Mouse (Mus musculus) activated CD4-positive, CD25-positive, alpha-beta regulatory T cell, adult 4 months (primary cell): Measurements from ENCODE around the gene Alk. TPM values are rescaled to one million over a fixed set of nuclear protein-coding genes. Genes with fewer than 3 reads are reported as not detected.

Experiments
- ATAC-seq: one replicate; pipeline ENCODE4 v1.8.0; 2017
- polyA plus RNA-seq, 2 experiments: library from polyadenylated mRNA; unstranded; fragments of 100-300 nt; shearing (Covaris generic); gene quantifications; one replicate each; pipeline ENCODE4 v1.2.1; 2017

Gene Alk
- polyA plus RNA-seq, 2 experiments from 2014 or later = 0.34 TPM; not detected in 1

DNA sequence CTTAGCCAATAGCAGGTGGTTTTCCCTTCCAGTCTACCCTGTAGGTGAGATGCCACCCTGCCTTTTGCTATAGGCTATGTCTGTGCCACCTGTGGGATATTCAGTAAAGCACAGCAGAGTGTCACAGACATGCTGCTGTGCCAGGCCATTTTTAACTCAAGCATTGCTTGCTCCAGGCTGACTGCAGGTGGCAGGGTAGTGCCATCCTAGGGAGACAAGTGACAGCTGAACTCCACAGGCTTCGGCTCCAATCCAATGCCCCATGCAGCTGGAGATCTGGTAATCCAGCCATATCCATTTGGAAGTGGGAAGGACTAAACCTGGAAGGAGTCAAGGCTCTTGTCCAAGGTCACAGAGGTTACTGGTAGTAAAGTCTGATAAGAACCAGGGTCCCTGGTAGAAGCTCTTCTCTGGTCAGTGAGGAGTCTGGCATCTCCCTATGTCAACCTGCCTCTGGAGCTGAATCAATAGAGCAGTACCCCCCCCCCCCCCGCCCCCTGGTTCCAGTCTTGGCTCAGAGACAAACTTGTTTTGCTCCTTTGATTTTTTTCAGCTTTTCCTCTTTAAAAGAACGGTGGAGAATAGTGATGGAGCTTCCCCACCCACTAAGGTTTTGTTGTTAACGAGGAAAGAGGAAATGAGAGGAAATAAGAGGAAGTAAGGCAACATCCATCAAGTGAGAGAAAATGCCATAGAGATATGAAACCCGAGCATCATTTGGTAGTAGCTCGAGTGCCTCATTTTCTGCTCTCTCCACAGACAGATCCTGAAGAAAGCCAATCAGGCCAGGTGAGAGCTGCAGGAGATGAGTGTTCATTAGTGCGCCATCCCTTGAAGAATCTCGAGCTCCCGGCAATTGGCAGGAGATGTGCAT, 638.5 kb downstream of the Alk start:
- ATAC-seq = no peak

DNA sequence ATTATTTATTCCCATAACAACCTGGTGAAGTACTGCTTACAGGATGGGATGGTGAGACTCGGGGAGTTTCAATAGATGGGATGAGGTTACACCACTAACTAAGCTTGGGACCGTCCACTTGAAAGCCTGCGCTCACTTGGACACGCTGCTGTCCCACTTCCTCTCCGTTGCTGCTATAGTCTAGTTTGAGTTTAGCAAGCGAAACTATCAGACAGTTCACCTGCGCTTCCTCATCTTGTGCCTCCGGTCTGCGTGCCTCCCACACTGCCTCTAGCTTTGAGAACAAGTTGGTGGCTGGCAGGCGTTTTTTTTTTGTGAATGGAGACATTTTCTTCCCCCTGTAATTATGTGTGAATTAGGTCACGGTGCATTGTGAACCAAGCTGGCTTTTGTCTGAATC, 639.8 kb downstream of the Alk start:
- ATAC-seq = no peak

DNA sequence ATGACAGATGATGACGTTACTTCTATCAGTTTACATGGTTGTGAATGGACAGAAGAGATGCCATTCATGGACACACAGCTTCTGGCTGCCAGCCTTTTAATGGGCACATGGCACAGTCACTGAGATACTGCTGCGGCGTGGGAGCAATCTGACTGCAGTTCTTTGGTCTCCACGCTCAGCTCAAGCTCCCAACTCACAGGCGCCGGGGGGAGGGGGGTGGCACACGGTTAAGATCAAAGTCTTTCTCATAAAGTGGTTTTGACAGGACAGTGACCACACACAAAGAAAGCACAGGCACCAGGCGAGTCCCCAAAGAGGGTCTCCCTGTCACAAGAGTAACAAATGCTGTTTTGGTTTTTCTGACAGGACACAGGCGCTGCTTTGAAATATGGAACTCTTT, 641.7 kb downstream of the Alk start:
- ATAC-seq = no peak

DNA sequence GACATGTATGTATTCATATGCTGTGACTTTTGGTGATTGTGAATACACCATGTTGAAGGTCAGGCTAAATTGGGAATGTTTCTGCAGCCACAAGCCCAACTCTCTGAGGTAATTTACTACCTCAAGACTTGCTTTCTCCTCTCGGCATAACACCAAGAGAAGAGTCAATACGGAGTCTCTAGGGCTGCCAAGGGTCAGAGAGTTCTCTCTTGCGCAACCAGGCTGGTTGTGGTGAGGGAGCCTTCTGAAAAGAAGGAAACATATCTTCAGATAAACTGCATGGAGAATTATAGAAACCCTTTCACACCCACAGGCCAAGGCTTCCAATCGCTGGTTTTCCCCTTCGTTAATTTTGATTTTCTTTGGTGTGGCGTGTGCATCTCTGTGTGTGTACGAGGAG, 649.4 kb downstream of the Alk start:
- ATAC-seq = no peak

DNA sequence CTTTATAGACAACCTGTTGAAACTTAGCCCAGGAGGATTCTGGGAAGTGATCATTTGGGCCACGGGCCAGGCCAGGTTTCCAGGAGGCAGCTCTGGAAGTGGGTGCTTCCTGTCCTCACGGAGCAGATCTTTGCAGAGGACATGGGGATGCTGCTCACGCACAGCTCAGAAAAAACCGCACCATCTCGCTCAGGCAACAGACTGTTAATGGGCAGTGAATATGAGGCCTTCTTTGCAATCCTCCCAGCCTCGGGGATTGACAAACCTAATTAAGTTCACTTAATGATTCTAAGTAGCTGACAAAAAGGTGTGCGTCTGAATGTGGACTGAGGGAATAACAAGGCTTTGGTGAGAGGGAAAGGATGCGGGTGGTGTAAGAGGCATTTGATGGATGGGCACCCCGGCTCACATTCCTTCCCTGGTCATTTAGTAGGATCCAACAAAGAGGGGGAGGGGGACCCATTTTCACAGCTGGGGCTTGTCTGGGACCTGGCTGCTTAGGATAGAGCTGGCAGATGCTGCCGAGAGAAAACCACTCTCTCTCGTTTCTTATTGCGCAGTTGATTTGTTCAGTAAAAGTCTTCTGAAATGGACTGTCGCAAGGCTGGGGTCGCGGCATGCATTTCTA, 650.1 kb downstream of the Alk start:
- ATAC-seq = no peak

DNA sequence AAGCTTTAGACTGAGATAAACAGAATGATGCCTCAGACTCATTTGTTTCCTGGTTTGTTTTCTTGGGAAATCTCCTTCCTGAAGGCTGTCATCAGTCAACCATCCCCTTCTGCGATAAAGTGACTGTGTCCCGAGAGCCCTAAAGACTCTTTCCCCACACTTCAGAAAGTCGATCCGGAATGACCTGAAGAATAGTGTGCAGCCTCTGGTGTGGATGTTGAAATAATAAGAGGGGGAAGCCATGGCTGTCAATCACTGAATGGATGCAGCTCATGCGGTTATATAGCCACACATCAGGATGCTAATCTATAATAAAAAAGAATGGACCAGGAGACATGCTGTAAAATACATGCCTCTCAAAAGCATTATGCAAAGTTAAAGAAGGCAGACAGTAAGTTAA, 653.5 kb downstream of the Alk start:
- no peak for ATAC-seq

DNA sequence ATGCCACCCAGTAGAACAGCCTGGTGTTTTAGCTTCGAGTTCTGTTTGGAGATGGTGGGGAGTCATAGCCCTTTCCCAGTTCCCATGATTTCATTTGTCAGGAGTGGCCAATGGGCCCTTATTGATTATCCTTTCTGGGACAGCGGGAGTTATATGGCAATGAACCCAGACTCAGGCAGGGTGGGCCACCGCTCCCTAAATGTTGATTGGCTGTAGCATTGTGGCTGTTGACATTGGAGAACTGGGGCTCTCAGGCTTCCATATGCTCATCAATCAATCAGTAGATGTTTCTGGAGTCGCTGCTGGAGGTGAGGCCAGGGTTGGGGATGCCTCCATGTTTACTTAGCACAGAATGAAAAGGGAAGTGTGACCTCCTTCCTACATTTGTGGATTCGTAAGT, 655.7 kb downstream of the Alk start:
- ATAC-seq = no peak

DNA sequence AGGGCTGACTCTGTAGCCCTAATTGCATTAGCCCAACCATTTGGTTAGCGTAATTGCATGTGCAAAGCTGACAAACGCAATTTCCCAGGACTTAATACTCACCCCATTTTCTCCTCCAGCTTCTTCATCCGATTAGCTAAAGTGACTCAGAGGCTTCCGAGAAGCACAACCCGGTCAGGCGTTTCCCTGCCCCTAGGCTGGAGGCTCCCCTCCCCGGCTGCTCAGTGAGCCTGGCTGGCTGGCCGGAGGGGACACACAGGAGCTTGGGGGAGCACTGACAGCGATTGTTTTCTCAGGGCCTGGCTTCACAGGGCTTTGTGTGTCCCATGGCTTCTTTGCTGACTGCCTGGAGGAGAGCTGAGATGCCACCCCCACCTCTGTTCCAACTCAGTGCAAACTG, 657.0 kb downstream of the Alk start:
- ATAC-seq = no peak

DNA sequence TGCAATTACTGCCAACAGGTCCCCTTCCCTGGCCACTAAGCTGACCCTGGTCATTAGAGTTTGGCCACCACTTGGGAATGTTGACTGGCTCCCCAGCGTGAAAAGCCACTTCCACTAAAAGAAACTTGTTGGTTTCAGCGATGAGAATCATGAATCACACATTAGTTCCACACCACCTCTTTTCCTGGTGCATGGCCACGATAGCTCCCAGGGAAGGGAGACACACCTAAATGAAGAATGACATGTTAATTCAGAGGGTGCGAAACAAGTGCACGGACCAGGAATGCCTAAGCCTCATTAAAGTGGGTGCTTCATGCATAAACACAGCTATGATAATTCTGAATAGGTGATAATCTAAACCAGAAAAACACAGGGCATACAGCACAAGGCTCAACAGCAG, 660.4 kb downstream of the Alk start:
- ATAC-seq = no peak

DNA sequence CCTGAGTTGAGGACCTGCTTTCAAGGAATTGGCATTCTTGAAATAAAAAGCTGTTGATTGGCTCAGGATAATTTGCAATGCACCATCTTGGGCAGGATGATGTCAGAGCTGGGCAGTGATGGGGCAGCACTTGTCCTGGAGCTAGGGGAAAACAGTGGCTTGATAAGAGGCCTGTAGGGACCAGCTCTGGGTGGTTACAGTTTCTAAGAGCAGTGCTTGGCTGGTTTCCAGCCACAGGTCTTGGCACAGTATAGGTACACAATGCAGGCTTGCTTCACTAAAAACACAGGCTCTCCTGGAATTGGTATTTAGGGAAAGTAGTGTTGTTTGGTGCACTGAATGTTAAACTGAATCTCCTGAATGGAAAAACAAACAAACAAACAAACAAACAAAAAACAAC, 662.4 kb downstream of the Alk start:
- no peak for ATAC-seq

DNA sequence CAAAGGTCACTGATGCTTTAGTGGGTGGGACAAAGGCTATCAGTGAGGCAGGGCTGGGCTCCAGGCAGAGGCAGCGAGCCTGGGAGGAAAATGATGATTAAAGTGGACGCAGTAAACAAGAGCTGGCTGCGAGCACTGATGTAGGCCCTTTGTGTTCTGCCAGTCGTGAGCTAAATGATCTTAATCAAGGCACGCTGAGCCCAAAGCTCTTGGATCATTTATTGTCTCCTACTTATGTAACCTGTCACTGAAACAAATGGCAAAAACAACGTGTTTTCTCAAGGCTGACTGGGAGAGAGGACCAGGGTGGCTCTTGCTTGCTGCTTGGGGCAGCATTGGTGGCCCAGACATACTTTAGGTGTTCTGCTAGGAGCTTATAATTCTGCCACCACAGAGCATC, 663.0 kb downstream of the Alk start:
- ATAC-seq = no peak

DNA sequence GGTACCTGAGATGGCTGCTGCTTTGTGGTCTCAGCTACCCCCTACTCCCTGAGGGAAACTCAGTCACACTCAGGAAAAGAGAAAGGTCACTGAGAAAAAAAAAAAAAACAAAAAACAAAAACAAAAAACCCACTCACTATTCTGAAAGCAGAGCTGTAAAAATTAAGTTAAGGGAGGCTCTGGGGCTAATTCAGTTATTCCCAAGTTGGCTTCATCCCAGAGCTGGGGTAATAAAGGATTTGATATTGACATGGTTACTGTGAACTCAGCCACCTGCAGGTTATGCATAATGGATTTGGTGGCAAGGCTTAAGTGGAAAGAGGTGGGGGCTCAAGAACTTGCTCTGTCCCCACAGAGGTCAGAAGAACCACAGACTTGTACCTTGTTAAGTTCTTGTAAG, 667.7 kb downstream of the Alk start:
- ATAC-seq = no peak

DNA sequence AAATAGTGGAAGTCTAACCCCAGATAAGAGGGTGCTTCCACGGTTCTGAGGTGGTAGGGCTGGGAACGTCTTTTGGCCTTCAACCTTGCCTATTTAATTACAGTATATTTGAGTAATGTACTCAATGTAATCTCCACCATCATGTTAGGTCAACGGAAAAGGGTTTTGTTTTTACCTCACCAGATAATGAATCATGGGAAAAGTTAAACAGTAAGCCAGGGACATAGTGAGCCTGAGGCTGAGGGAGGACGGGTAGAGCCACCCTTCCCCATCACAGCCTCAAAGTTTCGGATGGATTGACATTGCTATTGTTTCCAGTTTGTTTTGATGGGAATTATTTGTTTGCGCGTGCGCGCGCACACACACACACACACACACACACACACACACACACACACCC, 668.6 kb downstream of the Alk start:
- ATAC-seq = no peak

DNA sequence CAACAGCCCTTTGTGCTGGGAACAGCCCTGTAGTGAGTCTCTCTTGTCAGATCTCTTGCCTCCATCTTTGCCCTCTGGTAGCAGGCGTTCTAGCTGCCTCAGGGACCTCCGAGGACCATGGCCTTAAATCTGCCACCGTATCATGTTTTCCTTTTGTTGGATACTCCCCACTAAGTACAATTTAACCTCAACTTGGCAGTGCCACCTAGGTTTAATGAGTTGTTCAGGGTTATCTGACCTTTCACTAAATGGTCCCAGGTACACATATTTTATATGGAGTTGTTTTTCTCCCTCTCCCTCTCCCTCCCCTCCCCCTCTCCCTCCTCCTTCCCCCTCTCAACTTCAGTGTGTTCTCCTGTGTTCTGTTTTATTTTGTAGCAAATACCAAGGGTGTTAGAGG, 669.1 kb downstream of the Alk start:
- no peak for ATAC-seq

DNA sequence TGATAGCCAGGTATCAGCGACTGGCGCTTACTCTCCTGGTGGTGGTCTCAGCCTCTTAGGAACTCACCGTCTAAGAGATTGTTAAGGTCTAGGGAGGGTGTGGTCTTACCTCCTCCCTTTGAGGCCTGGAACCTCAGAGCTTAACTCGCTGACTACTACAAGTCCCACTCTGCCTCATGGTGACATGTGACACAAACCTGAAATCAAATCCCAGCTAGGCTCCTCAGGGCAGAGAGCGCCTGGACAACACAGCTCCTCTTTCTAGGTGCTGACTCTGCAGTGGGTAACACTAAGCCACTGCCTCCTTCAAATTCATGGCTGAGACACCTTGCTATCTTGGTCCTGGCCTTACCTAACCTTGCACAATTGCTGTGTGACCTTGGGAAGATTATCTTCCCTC, 689.5 kb downstream of the Alk start:
- no peak for ATAC-seq

DNA sequence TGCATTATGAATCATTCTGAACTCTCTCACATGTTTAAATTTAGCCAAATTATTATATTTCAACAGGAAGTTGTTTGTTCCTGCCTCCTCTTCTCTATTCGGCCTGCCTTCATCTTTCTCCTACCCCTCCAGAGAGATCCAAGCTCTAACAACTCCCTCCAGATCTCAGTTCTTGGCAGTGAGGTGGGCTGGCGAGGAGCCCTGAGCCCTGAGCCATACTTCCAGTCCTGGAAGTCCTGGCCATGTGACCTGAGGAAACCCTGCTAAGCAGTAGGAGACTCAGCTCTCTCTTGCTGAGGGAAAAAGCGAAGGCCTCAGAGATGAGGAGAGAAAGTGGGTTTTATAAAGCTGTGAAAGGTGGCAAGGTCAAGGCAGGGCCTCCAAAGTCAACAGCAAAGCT, 689.9 kb downstream of the Alk start:
- no peak for ATAC-seq

DNA sequence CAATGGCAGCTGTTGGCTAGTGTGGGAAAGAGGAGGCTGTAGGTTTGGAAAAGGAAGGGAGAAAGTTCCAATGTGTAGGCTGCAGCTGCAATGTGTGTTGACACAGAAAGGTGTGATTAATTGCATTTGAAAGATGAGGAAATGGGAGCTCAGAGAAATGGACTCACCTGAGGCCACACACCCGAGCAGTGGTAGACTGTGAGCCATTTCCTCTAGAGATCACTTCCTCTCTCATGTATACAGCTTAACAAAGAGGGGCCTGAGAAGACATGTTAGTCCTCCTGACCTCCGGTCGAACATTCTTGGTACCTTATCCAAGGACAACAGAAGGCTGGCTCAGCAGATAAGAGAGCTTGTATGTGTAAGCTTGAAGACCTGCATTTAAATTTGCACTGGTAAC, 691.2 kb downstream of the Alk start:
- ATAC-seq = no peak

DNA sequence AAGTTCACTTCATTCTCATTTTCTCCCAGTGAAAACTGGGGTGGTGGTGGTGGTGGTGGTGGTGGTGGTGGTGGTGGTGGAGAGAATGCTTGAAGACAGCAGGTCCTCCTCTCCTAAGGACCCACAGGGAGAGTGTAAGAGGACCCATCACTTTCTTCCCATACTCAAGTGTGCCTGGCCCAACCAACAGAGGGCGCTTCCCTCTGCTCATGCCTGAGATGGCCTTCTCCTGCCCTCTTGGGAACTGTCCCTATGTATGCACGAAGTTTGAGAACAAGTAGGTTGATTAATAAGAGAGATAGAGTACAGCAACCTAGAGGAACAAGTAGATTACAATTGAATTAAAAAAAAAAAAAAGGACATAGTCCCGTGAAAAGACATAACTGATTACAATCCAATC, 695.3 kb downstream of the Alk start:
- no peak for ATAC-seq

DNA sequence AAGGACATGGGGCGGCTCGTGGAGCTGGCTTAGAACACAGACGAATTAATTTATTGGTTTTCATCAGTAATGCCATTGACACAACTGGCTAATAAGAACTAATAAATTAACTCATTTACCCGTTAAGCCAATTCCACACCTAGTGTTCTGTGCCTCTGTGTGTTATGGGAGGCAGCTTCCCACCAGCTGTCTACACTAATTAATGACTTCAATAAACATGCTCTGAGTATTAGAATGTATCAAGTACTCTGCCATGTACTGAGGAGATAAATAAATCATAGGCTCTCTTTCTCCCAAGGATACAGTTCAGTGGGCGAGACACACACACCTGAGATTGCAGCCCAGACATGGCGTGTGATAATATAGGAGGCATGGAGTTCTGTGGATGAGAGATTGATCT, 723.1 kb downstream of the Alk start:
- no peak for ATAC-seq

DNA sequence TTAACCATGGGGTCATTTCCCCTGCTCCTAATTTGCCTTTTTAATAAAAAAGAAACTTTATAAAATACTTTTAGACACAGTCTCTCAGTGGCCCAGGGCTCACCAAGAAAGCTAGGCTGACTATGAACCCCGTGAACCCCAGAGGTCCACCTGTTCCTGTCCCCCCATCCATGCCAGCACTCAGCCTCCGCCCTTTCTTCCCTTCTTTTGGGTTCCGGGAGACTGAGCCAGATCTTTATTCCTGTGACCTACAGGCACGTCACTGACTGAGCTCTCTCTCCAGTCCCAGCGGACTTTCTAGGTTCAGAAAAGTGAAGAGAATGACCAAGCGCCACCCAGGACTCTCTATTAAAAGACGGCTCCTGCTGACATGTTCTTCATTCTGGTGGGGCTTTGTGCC, 728.9 kb downstream of the Alk start:
- ATAC-seq = no peak

DNA sequence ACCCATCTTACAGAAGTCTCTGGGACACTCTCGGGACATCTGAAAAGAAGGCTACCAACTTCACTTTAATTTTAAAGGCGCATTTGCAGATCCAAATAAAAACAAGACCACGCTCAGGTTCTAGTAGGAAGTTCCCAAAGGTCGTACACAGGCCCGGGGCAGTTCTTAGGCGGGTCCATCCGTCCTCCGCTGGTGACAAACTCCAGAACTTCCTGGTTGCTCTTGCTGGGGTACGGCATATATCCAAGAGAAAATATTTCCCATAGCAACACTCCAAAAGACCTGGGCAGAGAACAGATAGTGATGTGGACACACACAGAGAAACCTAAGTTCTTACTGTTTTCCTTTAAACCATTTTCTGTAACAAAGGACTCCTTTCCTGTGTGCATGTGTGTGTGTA, 729.6 kb downstream of the Alk start:
- ATAC-seq = no peak

DNA sequence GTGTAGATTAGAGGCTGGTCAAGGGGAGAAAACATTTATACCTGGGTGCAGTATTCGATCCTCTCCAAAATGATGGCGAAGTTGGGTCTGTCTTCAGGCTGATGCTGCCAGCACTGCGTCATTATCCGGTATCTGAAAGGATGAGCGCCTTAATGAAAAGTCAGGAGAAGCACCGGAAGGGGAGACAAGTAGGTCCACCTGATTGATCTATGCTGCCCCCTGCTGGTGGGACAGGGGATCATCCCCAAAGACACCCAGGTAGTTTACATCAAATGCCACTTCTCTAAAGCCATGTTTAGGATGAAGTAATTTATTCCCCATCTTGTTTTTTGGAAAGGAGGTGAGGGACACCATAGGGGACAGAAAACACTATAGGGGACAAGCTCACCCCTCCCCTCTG, 730.4 kb downstream of the Alk start:
- no peak for ATAC-seq

DNA sequence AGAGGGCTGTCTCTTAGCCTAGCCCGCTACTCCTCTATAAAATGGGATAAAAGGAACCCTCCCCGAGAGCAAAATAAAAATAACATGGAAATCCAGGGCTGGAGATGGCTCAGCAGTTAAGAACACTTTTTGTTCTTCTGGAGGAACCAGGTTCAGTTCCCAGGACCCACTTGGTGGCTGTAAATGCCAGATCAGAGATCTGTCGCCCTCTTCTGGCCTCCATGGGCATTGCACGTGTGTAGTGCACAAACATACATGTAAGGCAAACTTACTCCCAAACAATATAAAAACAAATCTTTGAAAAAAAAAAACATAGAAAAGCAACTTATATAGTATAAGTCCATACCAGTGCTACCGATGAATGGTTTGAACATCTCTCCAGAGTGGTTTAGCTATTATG, 731.5 kb downstream of the Alk start:
- ATAC-seq = no peak

DNA sequence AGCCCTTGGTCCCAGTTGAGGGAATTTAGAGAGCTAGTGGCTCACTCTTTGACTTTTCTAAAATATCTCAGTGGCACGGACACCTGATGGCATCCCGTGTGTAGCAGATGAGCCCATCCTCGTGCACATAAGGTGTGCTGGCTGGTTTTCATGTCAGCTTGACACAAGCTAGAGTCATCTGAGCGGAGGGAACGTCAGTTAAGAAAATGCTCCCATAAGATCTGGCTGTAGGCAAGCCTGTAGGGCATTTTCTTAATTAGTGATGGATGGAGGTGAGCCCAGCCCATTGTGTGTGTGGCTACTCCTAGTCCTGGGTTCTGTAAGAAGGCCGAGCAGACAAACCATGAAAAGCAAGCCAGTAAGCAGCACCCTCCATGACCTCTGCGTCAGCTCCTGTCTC, 732.4 kb downstream of the Alk start:
- no peak for ATAC-seq

DNA sequence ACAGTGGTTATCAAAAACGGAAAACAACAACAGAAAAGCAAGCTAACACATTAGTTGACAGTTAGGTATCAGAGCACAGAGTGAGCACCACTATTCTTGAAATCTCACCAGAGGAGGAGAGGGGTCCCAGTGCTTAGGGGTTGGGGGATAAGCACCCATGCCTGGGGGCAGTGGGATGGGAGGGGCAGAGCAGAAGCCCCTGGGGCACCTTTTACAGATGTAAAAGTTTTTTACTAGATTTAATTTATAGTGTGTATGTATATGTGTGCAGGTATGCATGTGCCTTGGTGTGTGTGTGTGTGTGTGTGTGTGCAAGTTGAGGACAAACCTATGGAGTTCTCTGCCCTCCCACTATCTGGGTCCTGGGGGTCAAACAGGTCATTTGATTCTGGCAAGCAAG, 733.8 kb downstream of the Alk start:
- ATAC-seq = no peak
